Mouse (Mus musculus): ENCODE data around the gene Nos3. TPM values are rescaled to one million over a fixed set of nuclear protein-coding genes. Genes with fewer than 3 reads are reported as not detected.
A peak's percentile ranks its signal among the peaks of the same experiment; 100 is the strongest.

The Nos3 gene
- polyA plus RNA-seq, 1 experiment from 2014 or later: 34.0 TPM

DNA sequence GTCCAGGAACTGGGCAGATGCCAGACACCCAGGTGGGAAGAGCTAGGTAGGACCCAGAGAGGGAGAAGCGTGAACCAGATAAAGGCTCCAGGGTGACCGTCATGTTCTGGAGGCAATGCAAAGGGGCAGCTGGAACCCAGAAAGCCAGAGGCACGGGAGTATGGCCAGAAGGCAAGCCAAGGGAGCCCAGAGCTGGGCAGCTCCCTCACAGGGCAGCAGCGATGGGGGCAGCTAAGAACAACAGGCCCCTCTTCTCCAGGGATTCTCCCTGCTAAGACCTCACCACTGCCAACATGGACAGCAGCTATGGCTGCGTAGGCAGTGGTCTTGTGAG, 34.7 kb upstream of the Nos3 start:
- Histone ChIP-seq H3K36me3 (peaks cover 66% of the 10 kb centered on the region), H3K9ac (peak overlapping the region; percentile 77), H3K4me2 (peak overlapping the region; percentile 66), H3K4me1 (peaks cover 88% of the 10 kb centered on the region), H3K9me3 (no peaks in the 10 kb centered on the region), H3K27me3 (replicated peaks) (peaks cover 15% of the 10 kb centered on the region; the same call in 1 of the 2 replicates), H3K27ac (replicated peaks) (peak overlapping the region; percentile 89), H3K4me3 (peak overlapping the region; percentile 39; the same call in 1 of the 2 replicates)
- WGBS: 20% methylated on average over 5 of the region's 5 CpGs
- ATAC-seq (ENCODE audit: extremely low read depth, insufficient number of reproducible peaks, low FRiP score, low TSS enrichment): no peak

- peaks cover 88% of the 10 kb centered on the region for H3K4me1 ChIP-seq
- H3K4me3 ChIP-seq: no peak overlapping the region
- no peaks in the 10 kb centered on the region for H3K27me3 ChIP-seq (replicated peaks)
- H3K9ac ChIP-seq: no peak overlapping the region
- no peaks in the 10 kb centered on the region for H3K9me3 ChIP-seq
- ATAC-seq (ENCODE audit: extremely low read depth, insufficient number of reproducible peaks, low FRiP score, low TSS enrichment): no peak
- H3K4me2 ChIP-seq: no peak overlapping the region
- no peak overlapping the region for H3K27ac ChIP-seq (replicated peaks)
- peaks cover 47% of the 10 kb centered on the region for H3K36me3 ChIP-seq
- 79% methylated on average over 4 of the region's 4 CpGs for WGBS
Measured at GRCm38 (mm10) chr5:24332401-24332800, 32.2 kb upstream of the Nos3 start.

DNA sequence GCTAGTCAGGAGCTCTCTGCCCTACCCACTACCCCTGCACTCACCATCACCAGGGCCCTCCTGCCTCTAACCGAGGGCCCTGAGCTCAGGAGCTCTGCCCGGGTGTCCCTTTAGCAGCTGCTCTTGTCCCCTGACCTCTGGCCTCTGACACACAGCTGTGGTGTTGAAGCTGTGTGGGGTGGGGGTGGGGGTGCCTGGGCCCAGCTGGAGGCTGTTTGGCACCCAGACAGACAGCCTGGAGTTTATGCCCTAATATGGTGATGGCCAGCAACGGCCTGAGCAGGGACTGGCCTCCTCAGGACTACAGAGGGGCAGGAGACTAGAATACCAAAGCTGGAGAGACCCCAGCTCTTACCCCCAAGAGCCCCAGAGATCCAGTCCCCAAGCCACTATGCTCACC, 29.9 kb upstream of the Nos3 start:
- H3K27me3 ChIP-seq (replicated peaks): no peaks in the 10 kb centered on the region
- no peak overlapping the region for H3K4me3 ChIP-seq
- no peak overlapping the region for H3K4me2 ChIP-seq
- no peak for ATAC-seq (ENCODE audit: extremely low read depth, insufficient number of reproducible peaks, low FRiP score, low TSS enrichment)
- peak overlapping the region; percentile 71 for H3K9ac ChIP-seq
- peaks cover 55% of the 10 kb centered on the region for H3K36me3 ChIP-seq
- peaks cover 88% of the 10 kb centered on the region for H3K4me1 ChIP-seq
- peak overlapping the region; percentile 74 for H3K27ac ChIP-seq (replicated peaks)
- 9% methylated on average over 3 of the region's 3 CpGs for WGBS
- H3K9me3 ChIP-seq: no peaks in the 10 kb centered on the region

DNA sequence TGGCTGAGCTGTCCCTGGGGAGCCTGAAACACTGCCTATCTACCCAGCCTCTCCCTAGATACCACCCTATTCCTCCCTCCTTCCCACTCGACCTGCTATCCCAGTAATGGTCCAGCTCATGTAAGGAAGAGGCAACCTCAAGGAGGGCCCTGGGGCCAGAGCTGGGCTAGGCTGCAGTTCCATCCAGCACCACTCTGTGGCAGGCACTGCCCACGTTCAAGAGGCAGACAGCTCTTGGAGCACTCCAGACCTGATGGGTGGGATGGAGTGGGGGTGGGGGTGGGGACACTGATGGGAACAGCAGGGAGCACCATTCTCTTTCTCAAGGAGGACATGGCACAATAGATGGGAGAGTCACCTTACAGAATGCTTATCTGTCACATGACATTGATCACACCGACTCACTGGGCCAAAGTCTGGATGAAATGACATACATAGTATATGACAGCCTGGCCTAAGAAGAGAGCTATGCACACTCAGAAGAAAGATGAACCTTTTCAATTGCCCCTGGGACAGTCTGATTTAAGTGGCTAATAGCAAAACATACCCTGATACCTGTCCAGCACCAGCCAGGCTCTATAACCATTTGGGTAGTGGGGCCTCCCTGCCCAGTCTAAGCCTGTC, 28.6 kb upstream of the Nos3 start:
- WGBS: 9% methylated on average over 3 of the region's 3 CpGs
- Histone ChIP-seq H3K4me1 (peaks cover 88% of the 10 kb centered on the region), H3K4me3 (no peak overlapping the region), H3K27ac (replicated peaks) (peak overlapping the region; percentile 96), H3K27me3 (replicated peaks) (no peaks in the 10 kb centered on the region), H3K9me3 (no peaks in the 10 kb centered on the region), H3K4me2 (no peak overlapping the region), H3K36me3 (peaks cover 59% of the 10 kb centered on the region), H3K9ac (peak overlapping the region; percentile 71)
- peak; percentile 70 for ATAC-seq (ENCODE audit: extremely low read depth, insufficient number of reproducible peaks, low FRiP score, low TSS enrichment)

- 6% methylated on average over 9 of the region's 9 CpGs for WGBS
- no peaks in the 10 kb centered on the region for H3K9me3 ChIP-seq
- H3K4me3 ChIP-seq: no peak overlapping the region
- peaks cover 89% of the 10 kb centered on the region for H3K4me1 ChIP-seq
- H3K9ac ChIP-seq: peak overlapping the region; percentile 29
- peak overlapping the region; percentile 51 for H3K4me2 ChIP-seq
- H3K36me3 ChIP-seq: peaks cover 45% of the 10 kb centered on the region
- ATAC-seq (ENCODE audit: extremely low read depth, insufficient number of reproducible peaks, low FRiP score, low TSS enrichment): peak; percentile 69
- H3K27ac ChIP-seq (replicated peaks): peak overlapping the region; percentile 96
- no peaks in the 10 kb centered on the region for H3K27me3 ChIP-seq (replicated peaks)
Measured at GRCm38 (mm10) chr5:24337366-24337765, 27.2 kb upstream of the Nos3 start.

- Histone ChIP-seq H3K4me1 (peaks cover 92% of the 10 kb centered on the region), H3K27ac (replicated peaks) (peak overlapping the region; percentile 96), H3K36me3 (peaks cover 41% of the 10 kb centered on the region), H3K4me3 (no peak overlapping the region), H3K27me3 (replicated peaks) (no peaks in the 10 kb centered on the region), H3K4me2 (peak overlapping the region; percentile 51), H3K9me3 (no peaks in the 10 kb centered on the region), H3K9ac (peak overlapping the region; percentile 59)
- no peak for ATAC-seq (ENCODE audit: extremely low read depth, insufficient number of reproducible peaks, low FRiP score, low TSS enrichment)
- 21% methylated on average over 2 of the region's 2 CpGs for WGBS
Measured at GRCm38 (mm10) chr5:24337821-24338220, 26.8 kb upstream of the Nos3 start.

GRCm38 (mm10) chr5:24342205-24342963, 22.2 kb upstream of the Nos3 start:
- no peak overlapping the region for H3K4me3 ChIP-seq
- peaks cover 96% of the 10 kb centered on the region for H3K4me1 ChIP-seq
- H3K9me3 ChIP-seq: no peaks in the 10 kb centered on the region
- H3K9ac ChIP-seq: peak overlapping the region; percentile 72
- peak overlapping the region; percentile 79 for H3K27ac ChIP-seq (replicated peaks)
- no peak for ATAC-seq (ENCODE audit: extremely low read depth, insufficient number of reproducible peaks, low FRiP score, low TSS enrichment)
- 46% methylated on average over 14 of the region's 14 CpGs for WGBS
- H3K36me3 ChIP-seq: peaks cover 55% of the 10 kb centered on the region
- H3K4me2 ChIP-seq: peak overlapping the region; percentile 45
- no peaks in the 10 kb centered on the region for H3K27me3 ChIP-seq (replicated peaks)

DNA sequence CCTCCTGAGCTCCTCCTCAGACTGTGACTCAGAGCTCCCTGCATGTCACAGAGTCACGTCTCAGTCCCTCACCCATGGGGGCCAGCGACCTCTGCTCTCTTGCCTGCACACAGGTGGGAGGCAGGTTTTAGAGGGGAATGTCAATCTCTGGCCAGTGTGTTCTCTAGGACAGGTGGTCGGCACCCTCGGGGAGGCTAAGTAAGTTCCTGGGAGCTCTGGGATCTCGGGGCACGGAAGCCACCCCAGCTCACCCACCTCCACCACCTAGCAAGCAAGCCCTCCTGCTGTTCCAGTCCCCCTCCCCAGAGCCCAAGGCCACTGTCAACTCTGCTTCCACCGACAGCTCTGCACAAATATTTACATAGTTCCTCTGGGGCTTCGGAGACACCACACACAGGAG, 21.6 kb upstream of the Nos3 start:
- H3K9ac ChIP-seq: peak overlapping the region; percentile 72
- no peak overlapping the region for H3K4me3 ChIP-seq
- no peak for ATAC-seq (ENCODE audit: extremely low read depth, insufficient number of reproducible peaks, low FRiP score, low TSS enrichment)
- peaks cover 59% of the 10 kb centered on the region for H3K36me3 ChIP-seq
- peak overlapping the region; percentile 45 for H3K4me2 ChIP-seq
- 32% methylated on average over 8 of the region's 8 CpGs for WGBS
- no peaks in the 10 kb centered on the region for H3K9me3 ChIP-seq
- H3K4me1 ChIP-seq: peaks cover 96% of the 10 kb centered on the region
- H3K27ac ChIP-seq (replicated peaks): peak overlapping the region; percentile 79
- H3K27me3 ChIP-seq (replicated peaks): no peaks in the 10 kb centered on the region

DNA sequence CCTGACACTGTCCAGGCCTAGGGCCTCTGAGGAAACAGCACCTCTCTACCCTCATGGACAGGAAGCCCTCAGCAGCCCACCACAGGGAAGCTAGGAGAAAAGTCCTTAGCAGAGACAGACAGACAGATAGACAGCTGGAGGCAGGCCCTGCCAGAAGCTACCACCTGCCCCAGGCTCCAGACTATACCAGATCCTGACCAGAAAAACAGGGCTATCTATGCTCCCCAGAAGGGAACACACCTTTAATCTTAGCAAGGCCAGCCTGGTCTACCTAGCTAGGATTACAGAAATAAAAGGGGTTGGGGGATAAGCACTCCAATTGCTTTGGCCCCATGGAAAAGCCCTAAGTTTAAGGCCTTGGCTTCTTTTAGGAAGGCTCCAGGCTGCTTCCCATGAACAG, 21.2 kb upstream of the Nos3 start:
- Histone ChIP-seq H3K36me3 (peaks cover 57% of the 10 kb centered on the region), H3K9ac (peak overlapping the region; percentile 72), H3K4me1 (peaks cover 96% of the 10 kb centered on the region), H3K9me3 (no peaks in the 10 kb centered on the region), H3K27ac (replicated peaks) (peak overlapping the region; percentile 79), H3K4me3 (no peak overlapping the region), H3K4me2 (peak overlapping the region; percentile 45; the same call in 1 of the 2 replicates), H3K27me3 (replicated peaks) (no peaks in the 10 kb centered on the region)
- ATAC-seq (ENCODE audit: extremely low read depth, insufficient number of reproducible peaks, low FRiP score, low TSS enrichment): no peak

GRCm38 (mm10) chr5:24343977-24344436, 20.6 kb upstream of the Nos3 start:
- no peak for ATAC-seq (ENCODE audit: extremely low read depth, insufficient number of reproducible peaks, low FRiP score, low TSS enrichment)
- Histone ChIP-seq H3K9me3 (no peaks in the 10 kb centered on the region), H3K27me3 (replicated peaks) (no peaks in the 10 kb centered on the region; the same call in 1 of the 2 replicates), H3K27ac (replicated peaks) (peak overlapping the region; percentile 79), H3K4me1 (peaks cover 96% of the 10 kb centered on the region), H3K4me2 (peak overlapping the region; percentile 45), H3K9ac (peak overlapping the region; percentile 72), H3K36me3 (peaks cover 51% of the 10 kb centered on the region), H3K4me3 (no peak overlapping the region)
- WGBS: 9% methylated on average over 2 of the region's 2 CpGs

DNA sequence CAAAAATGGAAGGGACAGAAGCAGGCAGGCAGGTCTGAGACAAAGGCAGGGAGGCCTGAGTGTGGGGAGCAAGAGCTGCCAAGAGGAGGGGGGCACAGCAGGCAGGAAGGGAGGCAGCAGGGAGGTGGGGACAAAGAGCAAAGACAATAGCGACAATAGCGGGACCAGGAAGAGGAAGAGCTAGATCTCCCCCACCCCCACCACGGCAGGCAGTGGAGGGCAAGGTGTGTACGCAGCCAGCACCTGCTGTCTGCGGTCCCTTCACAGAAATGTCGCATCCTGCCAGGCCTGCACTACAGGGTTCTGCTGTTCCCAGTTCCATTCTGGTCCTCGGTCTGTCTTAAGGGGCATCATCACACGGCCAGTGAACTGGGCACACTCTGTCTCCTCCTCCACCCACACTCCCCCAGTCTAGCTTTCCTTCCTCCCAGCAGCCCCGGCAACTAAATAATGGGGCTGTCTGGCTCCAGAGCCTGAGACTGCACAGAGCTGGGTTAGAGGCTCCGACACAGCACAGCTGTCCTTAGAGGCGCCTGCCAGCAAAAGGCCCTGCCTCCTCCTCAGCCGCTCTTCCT, 20.0 kb upstream of the Nos3 start:
- Histone ChIP-seq H3K9me3 (no peaks in the 10 kb centered on the region), H3K4me3 (no peak overlapping the region), H3K9ac (peak overlapping the region; percentile 72), H3K36me3 (peaks cover 46% of the 10 kb centered on the region), H3K27me3 (replicated peaks) (no peaks in the 10 kb centered on the region; the same call in 1 of the 2 replicates), H3K27ac (replicated peaks) (peak overlapping the region; percentile 79), H3K4me2 (peak overlapping the region; percentile 45), H3K4me1 (peaks cover 96% of the 10 kb centered on the region)
- WGBS: 9% methylated on average over 12 of the region's 12 CpGs
- ATAC-seq (ENCODE audit: extremely low read depth, insufficient number of reproducible peaks, low FRiP score, low TSS enrichment): no peak

Data from heart, embryonic 13.5 days (tissue).